Mouse (Mus musculus) intestine, embryonic 16.5 days (tissue): ENCODE data around the gene Anapc10. TPM values are rescaled to one million over a fixed set of nuclear protein-coding genes. Genes with fewer than 3 reads are reported as not detected.

Experiments used
- ATAC-seq: fragments of 200-750 bp; cut with Nextera tagmentation; 2 replicates; pipeline ENCODE4 v1.8.0; 2017; ENCODE audit warnings: moderate TSS enrichment, moderate library complexity
- H3K27ac ChIP-seq: fragments of 300-500 bp; sonication (generic); 2 replicates; pipeline ENCODE4 v1.5.1; 2014; ENCODE audit warnings: mild to moderate bottlenecking, low read length
- H3K27me3 ChIP-seq: fragments of 300-500 bp; sonication (generic); replicated peaks from 2 replicates; pipeline ENCODE4 v1.6.1; 2014; ENCODE audit warnings: low read length, control low read depth, mixed read lengths; ENCODE audit not compliant: control insufficient read depth, insufficient read depth
- H3K36me3 ChIP-seq: fragments of 300-500 bp; sonication (generic); 2 replicates; pipeline ENCODE4 v1.6.1; 2014; ENCODE audit warnings: low read length, control low read depth; ENCODE audit not compliant: control insufficient read depth, insufficient read depth
- H3K4me1 ChIP-seq: fragments of 300-500 bp; sonication (generic); 2 replicates; pipeline ENCODE4 v1.6.1; 2014; ENCODE audit warnings: low read length, control low read depth, mixed read lengths; ENCODE audit not compliant: control insufficient read depth, insufficient read depth
- H3K4me2 ChIP-seq: fragments of 300-500 bp; sonication (generic); 2 replicates; pipeline ENCODE4 v1.6.1; 2014; ENCODE audit warnings: low read depth, low read length, control low read depth
- H3K4me3 ChIP-seq: fragments of 300-500 bp; sonication (generic); 2 replicates; pipeline ENCODE4 v1.5.1; 2014; ENCODE audit warnings: mild to moderate bottlenecking, low read length
- H3K9ac ChIP-seq: fragments of 300-500 bp; sonication (generic); 2 replicates; pipeline ENCODE4 v1.6.1; 2014; ENCODE audit warnings: low read depth, low read length
- H3K9me3 ChIP-seq: fragments of 300-500 bp; sonication (generic); 2 replicates; pipeline ENCODE4 v1.6.1; 2016; ENCODE audit warnings: low read length, control low read depth; ENCODE audit not compliant: control insufficient read depth
- WGBS: fragments of 180-500 bp; shearing (Covaris S2); extraction: QIAGEN DNeasy Blood & Tissue Kit; methylation state at CpG from one replicate; pipeline ENCODE4 v1.1.7; 2014; 5-methylcytosine and 5-hydroxymethylcytosine counted together
- polyA plus RNA-seq: library from polyadenylated mRNA; unstranded; fragments of >200 nt; fragmentation: Nextera tagmentation; extraction: Ambion mirVana; gene quantifications from 2 replicates; pipeline ENCODE4 v1.2.1, GENCODE M21; 2015

The Anapc10 gene
- polyA plus RNA-seq, 1 experiment from 2014 or later, result 24.4 TPM

DNA sequence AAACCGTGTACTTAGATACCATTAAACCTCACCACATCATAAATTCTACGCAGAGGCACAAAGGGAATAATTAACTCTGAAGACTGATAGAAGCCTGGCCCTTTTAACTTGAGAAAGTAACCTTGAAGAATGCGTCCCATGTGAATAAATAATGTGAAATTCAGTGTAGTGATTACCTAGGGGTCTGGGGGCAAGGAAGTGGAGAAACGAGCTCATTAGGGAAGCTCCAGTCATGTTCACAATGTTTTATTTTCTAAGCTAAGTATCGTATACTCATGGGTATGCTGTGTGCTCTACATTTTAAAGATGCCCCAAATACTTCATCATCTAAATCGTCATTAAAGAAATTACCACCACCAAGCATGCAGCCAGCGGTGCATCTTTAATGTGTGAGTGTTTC, 85.1 kb downstream of the Anapc10 start:
- no peaks in the 10 kb centered on the region for H3K4me1 ChIP-seq
- H3K27ac ChIP-seq, result no peak overlapping the region
- ATAC-seq, result no peak
- H3K9ac ChIP-seq, result no peak overlapping the region
- WGBS, result 74% methylated on average over 7 of the region's 7 CpGs
- no peaks in the 10 kb centered on the region for H3K36me3 ChIP-seq
- no peaks in the 10 kb centered on the region for H3K9me3 ChIP-seq
- H3K4me2 ChIP-seq, result no peak overlapping the region
- no peak overlapping the region for H3K4me3 ChIP-seq
- H3K27me3 ChIP-seq, result no peaks in the 10 kb centered on the region

DNA sequence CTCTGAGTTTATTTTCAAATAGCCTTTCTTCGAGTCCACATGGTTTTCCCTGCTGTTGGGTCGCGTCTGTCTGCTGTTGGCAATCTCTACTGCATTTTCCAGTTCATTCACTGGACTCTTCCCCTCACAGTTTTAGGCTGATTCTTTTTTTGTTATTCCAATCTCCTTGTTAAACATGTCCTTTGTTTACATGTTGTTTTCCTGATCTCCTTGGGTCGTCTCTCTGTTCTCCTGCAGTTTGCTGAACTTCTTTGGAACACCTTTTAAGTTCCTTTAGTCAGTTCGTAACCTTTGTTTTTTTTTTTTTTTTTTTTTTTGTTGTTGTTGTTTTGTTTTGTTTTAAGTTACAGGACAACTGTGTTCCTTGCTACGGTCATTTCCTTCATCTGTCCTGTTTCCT, 92.9 kb downstream of the Anapc10 start:
- 84% methylated on average over 6 of the region's 6 CpGs for WGBS
- H3K4me1 ChIP-seq, result no peaks in the 10 kb centered on the region
- no peak for ATAC-seq
- H3K9me3 ChIP-seq, result no peaks in the 10 kb centered on the region
- H3K4me3 ChIP-seq, result no peak overlapping the region
- H3K36me3 ChIP-seq, result no peaks in the 10 kb centered on the region
- no peak overlapping the region for H3K4me2 ChIP-seq
- no peaks in the 10 kb centered on the region for H3K27me3 ChIP-seq
- H3K27ac ChIP-seq, result no peak overlapping the region
- H3K9ac ChIP-seq, result no peak overlapping the region

DNA sequence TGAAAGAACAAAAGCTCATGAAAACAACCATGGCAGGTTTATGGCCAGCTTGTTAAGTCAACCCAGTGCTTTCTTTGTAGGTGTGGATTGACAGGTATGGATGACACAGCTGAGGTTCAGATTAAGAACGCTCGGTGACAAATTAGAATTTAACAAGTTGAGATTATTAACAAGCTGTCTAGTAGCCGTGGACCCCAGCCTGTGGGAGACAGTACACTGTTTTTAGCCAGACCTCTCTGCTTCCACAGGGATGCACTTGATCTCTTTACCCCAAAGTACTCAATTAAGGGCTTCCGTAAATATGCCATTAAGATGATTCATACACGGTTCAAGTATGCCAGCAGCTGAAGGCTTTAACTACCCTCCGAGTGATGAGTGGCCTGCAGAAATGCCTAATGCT, 95.4 kb downstream of the Anapc10 start:
- ATAC-seq, result no peak
- Histone ChIP-seq H3K9ac (no peak overlapping the region), H3K4me2 (no peak overlapping the region), H3K9me3 (no peaks in the 10 kb centered on the region), H3K27me3 (no peaks in the 10 kb centered on the region), H3K36me3 (no peaks in the 10 kb centered on the region), H3K27ac (no peak overlapping the region), H3K4me1 (no peaks in the 10 kb centered on the region), H3K4me3 (no peak overlapping the region)
- 24% methylated on average over 6 of the region's 6 CpGs for WGBS

DNA sequence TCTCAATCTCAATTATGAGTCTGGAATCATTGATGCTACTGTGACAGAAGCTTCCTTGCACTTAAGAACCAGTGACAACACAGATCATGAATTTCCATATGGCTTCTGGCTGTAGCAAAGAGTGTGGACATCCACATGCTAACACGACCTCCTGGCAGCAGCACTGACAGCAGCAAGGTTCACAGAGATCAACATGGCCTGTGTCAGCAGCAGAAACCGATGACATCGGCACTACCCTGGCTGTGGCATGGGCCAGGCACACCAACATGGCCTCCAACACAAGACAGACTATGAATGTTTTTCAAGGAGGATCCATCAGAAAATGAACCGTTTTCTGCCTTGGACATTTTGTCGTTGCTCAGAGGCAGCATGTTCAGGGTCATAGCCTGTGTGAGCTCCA, 114.9 kb downstream of the Anapc10 start:
- ATAC-seq, result no peak
- no peaks in the 10 kb centered on the region for H3K36me3 ChIP-seq
- H3K27me3 ChIP-seq, result no peaks in the 10 kb centered on the region
- no peak overlapping the region for H3K9ac ChIP-seq
- no peak overlapping the region for H3K4me2 ChIP-seq
- no peak overlapping the region for H3K27ac ChIP-seq
- no peaks in the 10 kb centered on the region for H3K4me1 ChIP-seq
- H3K9me3 ChIP-seq, result no peaks in the 10 kb centered on the region
- 86% methylated on average over 5 of the region's 5 CpGs for WGBS
- no peak overlapping the region for H3K4me3 ChIP-seq

Other genes with a start within 250 kb of the Anapc10 start
- gene Otud4, start 72.2 kb upstream of the Anapc10 start, polyA plus RNA-seq, result 8.4 and 8.6 TPM in 2 replicates
- 82.7 and 87.0 TPM in 2 replicates for gene Abce1, start 80 bp upstream of the Anapc10 start, polyA plus RNA-seq